ENCODE assay signal across 31 mouse cellular contexts in genomic region chr5:144954432-144954831, GRCm38 (mm10). TPM values are rescaled to one million over a fixed set of nuclear protein-coding genes. Genes with fewer than 3 reads are reported as not detected.
DNase-seq lines count a peak whose midpoint lies in the region; ATAC-seq and TF ChIP-seq lines count a peak whose summit lies in the region.
"Had no signal": no experiment of that assay in that cellular context is flagged by ENCODE, and none has a peak within 500 bp of the region (broad histone marks: within the 10 kb centered on the region; RNA-seq: fewer than 3 reads in every experiment).

No protein-coding gene starts in this region.

- ATAC-seq in hindbrain, embryonic 16.5 days: no peak
- no peak for ATAC-seq in embryonic facial prominence, embryonic 15.5 days (ENCODE audit: insufficient number of reproducible peaks, low FRiP score, low TSS enrichment, low read depth)
- ATAC-seq in stomach, embryonic 15.5 days (ENCODE audit: insufficient read depth, low FRiP score, low read depth): 0 out of 2 replicates have a peak, but pooled peaks have one; percentile 23
- ATAC-seq: forebrain, embryonic 13.5 days; inflammation-experienced regulatory T-cells, adult 6 months; Patski had no signal

- H3K9me3 ChIP-seq in hindbrain, embryonic 16.5 days (ENCODE audit: control insufficient read depth, low read length): no peaks in the 10 kb centered on the region
- no peaks in the 10 kb centered on the region for H3K9me3 ChIP-seq in hindbrain, embryonic 10.5 days
- no peaks in the 10 kb centered on the region for H3K9me3 ChIP-seq in embryonic facial prominence, embryonic 15.5 days (replicated peaks)
- H3K9me3 ChIP-seq in stomach, embryonic 15.5 days: no peaks in the 10 kb centered on the region
- H3K9me3 ChIP-seq: forebrain, embryonic 13.5 days; heart, embryonic 12.5 days; limb, embryonic 10.5 days; limb, embryonic 15.5 days; megakaryocyte, embryonic 14.5 days; midbrain, embryonic 12.5 days; neural tube, embryonic 13.5 days had no signal

- DNase-seq in hindbrain, embryonic 10.5 days (ENCODE audit: low spot score): no peak
- no peak for DNase-seq in layer of hippocampus, adult 2 months (ENCODE audit: low spot score in 2 of 2)
- no peak for DNase-seq in layer of hippocampus, postnatal 10 days (ENCODE audit: low spot score in 2 of 2)
- DNase-seq in frontal cortex, postnatal 25 days (ENCODE audit: low spot score in 2 of 2): no peak
- DNase-seq in spleen, postnatal 36 days (ENCODE audit: low spot score in 2 of 2): no peak
- DNase-seq: adrenal gland, postnatal 14 days; cerebellum, adult 11-12 months; cerebellum, adult 9-11 months; gastrocnemius, postnatal 25 days; heart, adult 18-20 months; heart, postnatal 4 days; kidney, postnatal 10 days; lung, embryonic 14.5 days; lung, postnatal 36 days; right cerebral cortex, postnatal 4 days; thymus, adult 18-20 months; thymus, postnatal 25 days had no signal

- H3K27ac ChIP-seq in hindbrain, embryonic 16.5 days (ENCODE audit: low read depth, low read length): no peak overlapping the region
- H3K27ac ChIP-seq in hindbrain, embryonic 10.5 days: no peak overlapping the region
- 0 out of 2 replicates have a peak overlapping the region, but pooled peaks have one; percentile 29 for H3K27ac ChIP-seq in layer of hippocampus, adult 2 months
- H3K27ac ChIP-seq in embryonic facial prominence, embryonic 15.5 days (replicated peaks): 0 out of 2 replicates have a peak overlapping the region, but pooled peaks have one; percentile 48
- H3K27ac ChIP-seq in stomach, embryonic 15.5 days: 0 out of 2 replicates have a peak overlapping the region, but pooled peaks have one; percentile 22
- H3K27ac ChIP-seq: forebrain, embryonic 13.5 days; hindbrain, embryonic 14.5 days; limb, embryonic 10.5 days; liver, embryonic 14.5 days; midbrain, embryonic 12.5 days; neural tube, embryonic 13.5 days had no signal

- 85% methylated on average over 7 of the region's 7 CpGs for WGBS in hindbrain, embryonic 16.5 days
- 90% methylated on average over 7 of the region's 7 CpGs for WGBS in hindbrain, embryonic 10.5 days
- WGBS in embryonic facial prominence, embryonic 15.5 days: 65% methylated on average over 7 of the region's 7 CpGs
- 67% methylated on average over 7 of the region's 7 CpGs for WGBS in stomach, embryonic 15.5 days

- H3K27me3 ChIP-seq in hindbrain, embryonic 16.5 days (replicated peaks; ENCODE audit: control insufficient read depth, insufficient read depth, low read length): no peaks in the 10 kb centered on the region
- H3K27me3 ChIP-seq in hindbrain, embryonic 10.5 days (ENCODE audit: insufficient read depth, poor library complexity, severe bottlenecking): no peaks in the 10 kb centered on the region
- no peaks in the 10 kb centered on the region for H3K27me3 ChIP-seq in embryonic facial prominence, embryonic 15.5 days
- no peaks in the 10 kb centered on the region for H3K27me3 ChIP-seq in stomach, embryonic 15.5 days (replicated peaks)
- H3K27me3 ChIP-seq: forebrain, embryonic 13.5 days; heart, embryonic 12.5 days; limb, embryonic 15.5 days; midbrain, embryonic 12.5 days; neural tube, embryonic 13.5 days; Patski had no signal

- H3K9ac ChIP-seq in hindbrain, embryonic 16.5 days (ENCODE audit: low read depth, low read length): 0 out of 2 replicates have a peak overlapping the region, but pooled peaks have one; percentile 9
- no peak overlapping the region for H3K9ac ChIP-seq in embryonic facial prominence, embryonic 15.5 days
- H3K9ac ChIP-seq in stomach, embryonic 15.5 days: no peak overlapping the region
- H3K9ac ChIP-seq: forebrain, embryonic 13.5 days; heart, embryonic 12.5 days; hindbrain, embryonic 14.5 days; limb, embryonic 15.5 days; liver, embryonic 14.5 days; lung, embryonic 14.5 days; midbrain, embryonic 12.5 days; neural tube, embryonic 13.5 days had no signal

- no peak overlapping the region for H3K4me2 ChIP-seq in hindbrain, embryonic 16.5 days (ENCODE audit: low read length)
- no peak overlapping the region for H3K4me2 ChIP-seq in embryonic facial prominence, embryonic 15.5 days (replicated peaks)
- no peak overlapping the region for H3K4me2 ChIP-seq in stomach, embryonic 15.5 days
- H3K4me2 ChIP-seq: forebrain, embryonic 13.5 days; heart, embryonic 12.5 days; hindbrain, embryonic 14.5 days; limb, embryonic 15.5 days; lung, embryonic 14.5 days; midbrain, embryonic 12.5 days; neural tube, embryonic 13.5 days had no signal

- no peak overlapping the region for H3K4me3 ChIP-seq in hindbrain, embryonic 16.5 days (ENCODE audit: low read length)
- H3K4me3 ChIP-seq in hindbrain, embryonic 10.5 days: no peak overlapping the region
- no peak overlapping the region for H3K4me3 ChIP-seq in layer of hippocampus, adult 2 months
- no peak overlapping the region for H3K4me3 ChIP-seq in embryonic facial prominence, embryonic 15.5 days (replicated peaks)
- H3K4me3 ChIP-seq in stomach, embryonic 15.5 days (replicated peaks): no peak overlapping the region
- H3K4me3 ChIP-seq: forebrain, embryonic 13.5 days; heart, embryonic 12.5 days; limb, embryonic 10.5 days; limb, embryonic 15.5 days; megakaryocyte, embryonic 14.5 days; midbrain, embryonic 12.5 days; neural tube, embryonic 13.5 days had no signal

- no peaks in the 10 kb centered on the region for H3K36me3 ChIP-seq in hindbrain, embryonic 16.5 days (ENCODE audit: control insufficient read depth, insufficient read depth, low read length)
- no peaks in the 10 kb centered on the region for H3K36me3 ChIP-seq in hindbrain, embryonic 10.5 days
- H3K36me3 ChIP-seq in embryonic facial prominence, embryonic 15.5 days: no peaks in the 10 kb centered on the region
- no peaks in the 10 kb centered on the region for H3K36me3 ChIP-seq in stomach, embryonic 15.5 days
- H3K36me3 ChIP-seq: heart, embryonic 12.5 days; limb, embryonic 10.5 days; limb, embryonic 15.5 days; midbrain, embryonic 12.5 days; neural tube, embryonic 13.5 days had no signal

- no peak for TF ChIP-seq CTCF in layer of hippocampus, adult 2 months (conservative IDR thresholded peaks at IDR 0.05)

- peaks cover 16% of the 10 kb centered on the region for H3K4me1 ChIP-seq in hindbrain, embryonic 16.5 days (ENCODE audit: control insufficient read depth, insufficient read depth, low read depth, low read length)
- peaks cover 13% of the 10 kb centered on the region for H3K4me1 ChIP-seq in hindbrain, embryonic 10.5 days (replicated peaks)
- peaks cover 46% of the 10 kb centered on the region for H3K4me1 ChIP-seq in embryonic facial prominence, embryonic 15.5 days
- H3K4me1 ChIP-seq in stomach, embryonic 15.5 days: peaks cover 38% of the 10 kb centered on the region

RNA-seq across cellular contexts. Expression of gene Smurf1, which starts 11.2 kb away (rescaled TPM):
- 14.9 and 30.0 TPM in 2 replicates for polyA plus RNA-seq in hindbrain, embryonic 16.5 days (2015; fragmentation: Nextera tagmentation; extraction: Ambion mirVana)
- 14.7 and 17.5 TPM in 2 replicates for polyA plus RNA-seq in hindbrain, embryonic 10.5 days (2016; fragmentation: Nextera tagmentation; extraction: Ambion mirVana)
- total RNA-seq in layer of hippocampus, adult 2 months (2021): 10 to 100 TPM; 29.2 to 30.5 TPM
- 10 to 100 TPM; 41.9 to 42.3 TPM for total RNA-seq in layer of hippocampus, postnatal 10 days (2021)
- 18.5 and 19.3 TPM in 2 replicates for polyA plus RNA-seq in embryonic facial prominence, embryonic 15.5 days (2015; fragmentation: Nextera tagmentation; extraction: Ambion mirVana)
- polyA plus RNA-seq in stomach, embryonic 15.5 days (2015; fragmentation: Nextera tagmentation; extraction: Ambion mirVana): 14.3 and 14.4 TPM in 2 replicates

Comparison
In these comparisons a context has a peak if more than half of its experiments do, and no peak if none do; other contexts are left out.
1. H3K27ac ChIP-seq: peak in layer of hippocampus, adult 2 months (single experiment), embryonic facial prominence, embryonic 15.5 days (single experiment) and stomach, embryonic 15.5 days (single experiment); none in hindbrain, embryonic 16.5 days (single experiment) and hindbrain, embryonic 10.5 days (single experiment).